Mouse (Mus musculus) embryo, embryonic 11 days (tissue): Measurements from ENCODE around the gene 1700012A03Rik.

ENCODE experiments used
- DNase-seq: peaks from one replicate; pipeline ENCODE4 v3.0.0-alpha.2; 2015

1700012A03Rik gene

DNA sequence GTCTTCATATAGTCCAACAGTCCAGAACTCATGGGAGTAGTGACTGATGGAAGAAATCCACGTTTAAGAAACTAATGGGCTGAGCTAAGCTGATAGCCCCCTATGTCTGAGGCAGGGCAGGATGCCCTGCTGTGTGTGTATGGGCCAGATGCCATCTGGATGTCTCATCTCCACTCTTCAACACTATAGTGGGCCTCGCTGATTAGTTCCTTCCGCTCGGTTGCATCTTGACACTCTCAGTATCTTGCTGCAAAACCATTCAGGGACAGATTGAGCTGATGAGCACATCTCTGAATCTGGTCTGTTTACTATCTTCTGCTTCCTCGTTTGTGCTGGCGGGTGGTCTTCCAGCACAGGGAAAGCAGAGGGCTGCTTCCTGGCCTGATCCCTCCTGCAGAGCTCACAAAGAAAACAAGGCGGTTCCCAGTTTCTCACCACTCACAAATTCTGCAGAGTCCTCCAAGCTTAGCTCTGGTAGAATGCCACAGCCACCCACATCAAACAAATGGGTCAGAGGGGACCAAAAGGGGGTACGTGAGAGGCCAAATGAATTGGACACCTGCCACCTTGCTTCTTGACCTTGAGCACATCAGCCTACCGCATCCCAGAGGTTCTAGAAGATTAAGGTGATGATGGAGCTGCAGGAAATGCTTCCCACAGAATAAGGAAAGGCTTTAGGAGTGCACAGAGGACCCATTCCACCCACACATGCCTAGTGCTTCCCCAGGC lies 55.7 kb downstream of the 1700012A03Rik start:
- DNase-seq = no peak
